Mouse (Mus musculus): ENCODE results near the gene Slco2a1. TPM values are rescaled to one million over a fixed set of nuclear protein-coding genes. Genes with fewer than 3 reads are reported as not detected.

The Slco2a1 gene
- polyA plus RNA-seq, 1 experiment from 2014 or later: 13.5 TPM

DNA sequence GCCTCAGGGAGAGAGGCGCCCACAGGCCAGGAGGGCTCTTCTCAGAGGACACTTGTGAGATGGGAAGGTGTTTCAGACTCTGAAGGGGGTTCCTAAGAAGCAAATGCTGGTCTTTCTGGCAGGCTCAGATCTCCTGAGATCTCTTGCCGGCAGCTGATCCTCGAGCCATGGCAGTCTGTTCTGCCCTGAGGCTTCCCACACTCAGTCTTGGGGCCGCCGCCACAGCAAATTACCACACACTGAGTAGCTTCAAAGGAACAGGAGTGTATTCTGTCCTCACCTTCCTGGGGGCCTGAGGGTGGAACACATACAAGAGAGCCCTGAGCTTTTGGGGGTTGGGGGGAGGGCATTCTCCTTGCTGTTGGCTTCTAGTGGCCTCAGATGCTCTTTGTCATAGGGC lies 156.8 kb downstream of the Slco2a1 start:
- ATAC-seq (ENCODE audit: low read depth): no peak
- no peaks in the 10 kb centered on the region for H3K36me3 ChIP-seq (ENCODE audit: control insufficient read depth, insufficient read depth)
- 62% methylated on average over 5 of the region's 5 CpGs for WGBS (ENCODE audit: insufficient replicate concordance)

More for the DNA sequence above, 156.8 kb downstream of the Slco2a1 start:
- no peaks in the 10 kb centered on the region for H3K4me1 ChIP-seq (ENCODE audit: control insufficient read depth, low read depth, low read length)
- no peak overlapping the region for H3K9ac ChIP-seq (ENCODE audit: low read depth, low read length)
- no peaks in the 10 kb centered on the region for H3K9me3 ChIP-seq (replicated peaks; ENCODE audit: control insufficient read depth, low read length)
- no peaks in the 10 kb centered on the region for H3K27me3 ChIP-seq (ENCODE audit: control insufficient read depth, insufficient read depth, low read depth, low read length)
- H3K27ac ChIP-seq (ENCODE audit: low read length): no peak overlapping the region
- no peak overlapping the region for H3K4me3 ChIP-seq (ENCODE audit: low read depth, low read length)
- H3K4me2 ChIP-seq (ENCODE audit: low read depth, low read length): no peak overlapping the region

Other genes starting within 250 kb of the Slco2a1 start
- gene Ryk, start 153.8 kb upstream of the Slco2a1 start, polyA plus RNA-seq (2015; fragmentation: Nextera tagmentation; extraction: Ambion mirVana): 3.0 and 3.2 TPM in 2 replicates
- 0.13 and 0.27 TPM in 2 replicates for gene Rab6b, start 123.1 kb downstream of the Slco2a1 start, polyA plus RNA-seq (2015; fragmentation: Nextera tagmentation; extraction: Ambion mirVana)
- gene Srprb, start 213.4 kb downstream of the Slco2a1 start, polyA plus RNA-seq (2015; fragmentation: Nextera tagmentation; extraction: Ambion mirVana): 16.9 and 17.2 TPM in 2 replicates
- 1.8 and 3.4 TPM in 2 replicates for gene Gm20425, start 241.6 kb downstream of the Slco2a1 start, polyA plus RNA-seq (2015; fragmentation: Nextera tagmentation; extraction: Ambion mirVana)
- 18,368 and 22,262 TPM in 2 replicates for gene Trf, start 241.7 kb downstream of the Slco2a1 start, polyA plus RNA-seq (2015; fragmentation: Nextera tagmentation; extraction: Ambion mirVana)